Mouse (Mus musculus) neural tube, embryonic 15.5 days (tissue): ENCODE measurements around the gene Mamstr. TPM values are rescaled to one million over a fixed set of nuclear protein-coding genes. Genes with fewer than 3 reads are reported as not detected.

ENCODE experiments used
- ATAC-seq: fragments of 200-750 bp; cut with Nextera tagmentation; 2 replicates; pipeline ENCODE4 v1.8.0; 2017; ENCODE audit warnings: mild to moderate bottlenecking, moderate TSS enrichment, moderate library complexity; ENCODE audit not compliant: low FRiP score
- H3K27ac ChIP-seq: fragments of 300-500 bp; sonication (generic); replicated peaks from 2 replicates; pipeline ENCODE4 v1.5.1; 2015; ENCODE audit warnings: mild to moderate bottlenecking, inconsistent platforms
- H3K27me3 ChIP-seq: fragments of 300-500 bp; sonication (generic); replicated peaks from 2 replicates; pipeline ENCODE4 v1.6.1; 2015; ENCODE audit warnings: inconsistent platforms
- H3K36me3 ChIP-seq: fragments of 300-500 bp; sonication (generic); 2 replicates; pipeline ENCODE4 v1.6.1; 2015; ENCODE audit warnings: inconsistent platforms
- H3K4me1 ChIP-seq: fragments of 300-500 bp; sonication (generic); 2 replicates; pipeline ENCODE4 v1.6.1; 2015; ENCODE audit warnings: inconsistent platforms
- H3K4me2 ChIP-seq: fragments of 300-500 bp; sonication (generic); 2 replicates; pipeline ENCODE4 v1.6.1; 2015; ENCODE audit warnings: inconsistent platforms, mild to moderate bottlenecking, moderate library complexity
- H3K4me3 ChIP-seq: fragments of 300-500 bp; sonication (generic); replicated peaks from 2 replicates; pipeline ENCODE4 v1.5.1; 2015; ENCODE audit warnings: mild to moderate bottlenecking, inconsistent platforms
- H3K9ac ChIP-seq: fragments of 300-500 bp; sonication (generic); replicated peaks from 2 replicates; pipeline ENCODE4 v1.6.1; 2015; ENCODE audit warnings: mild to moderate bottlenecking, inconsistent platforms
- H3K9me3 ChIP-seq: fragments of 300-500 bp; sonication (generic); replicated peaks from 2 replicates; pipeline ENCODE4 v1.6.1; 2016; ENCODE audit warnings: inconsistent platforms
- WGBS: fragments of 180-500 bp; shearing (Covaris S2); methylation state at CpG from one replicate; pipeline ENCODE4 v1.1.7; 2015; ENCODE audit warnings: mixed read lengths; 5-methylcytosine and 5-hydroxymethylcytosine counted together
- polyA plus RNA-seq: library from polyadenylated mRNA; unstranded; fragments of >200 nt; fragmentation: Nextera tagmentation; extraction: Ambion mirVana; gene quantifications from 2 replicates; pipeline ENCODE4 v1.2.1, GENCODE M21; 2015

The Mamstr gene
- 4.5 and 5.6 TPM in 2 replicates for polyA plus RNA-seq

DNA sequence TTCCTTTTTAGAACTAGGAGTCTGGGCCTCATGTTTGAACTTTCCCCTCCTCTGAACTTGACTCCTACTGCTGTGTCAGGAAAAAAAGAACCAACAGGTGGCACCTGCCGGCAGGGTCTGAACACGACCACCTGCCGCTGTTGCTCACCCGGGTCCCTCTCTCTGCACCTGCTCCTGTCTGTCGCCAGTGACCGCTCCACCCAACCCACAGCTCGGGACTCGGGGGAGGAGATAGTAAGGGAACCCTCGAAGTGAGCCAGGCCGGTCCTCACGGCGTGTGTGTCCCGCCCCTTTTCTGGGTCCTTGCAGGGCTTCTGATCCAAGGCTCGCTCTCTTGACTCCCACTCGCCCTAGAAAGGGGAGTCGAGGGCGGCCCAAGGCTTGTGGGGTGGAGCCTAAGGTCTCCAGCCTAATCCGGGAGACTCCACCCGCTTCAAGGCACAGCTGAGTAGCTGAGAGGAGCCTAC lies at the start of gene Mamstr:
Gene Mamstr, plus strand, starts transcription at position 417 of the 467 bp plus-strand sequence.
- H3K4me3 ChIP-seq: no peak within 1 kb of the TSS
- WGBS: 26% methylated on average over 19 of the region's 19 CpGs

DNA sequence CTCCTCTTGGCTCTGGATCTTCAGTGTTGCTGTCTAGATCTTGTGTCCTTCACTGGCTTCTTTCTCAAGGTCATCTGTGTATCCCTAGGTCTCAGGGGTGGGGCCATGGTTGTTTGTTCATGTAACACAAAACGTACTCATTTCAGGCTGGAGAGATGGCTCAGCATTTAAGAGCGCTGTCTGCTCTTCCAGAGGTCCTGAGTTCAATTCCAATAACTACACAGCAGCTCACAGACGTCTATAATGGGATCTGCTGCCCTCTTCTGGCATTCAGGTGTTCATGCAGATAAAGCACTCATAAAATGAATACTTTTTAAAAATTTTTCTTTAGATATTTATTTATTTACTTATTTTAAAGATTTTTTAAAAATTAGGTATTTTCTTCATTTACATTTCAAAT lies 48.9 kb upstream of the Mamstr start:
- Histone ChIP-seq H3K9me3 (no peaks in the 10 kb centered on the region), H3K4me2 (no peak overlapping the region), H3K27ac (no peak overlapping the region), H3K36me3 (peaks cover 3% of the 10 kb centered on the region; the same call in 1 of the 2 replicates), H3K4me1 (peaks cover 13% of the 10 kb centered on the region), H3K9ac (no peak overlapping the region), H3K4me3 (no peak overlapping the region), H3K27me3 (no peaks in the 10 kb centered on the region)
- ATAC-seq: no peak
- WGBS: 66% methylated on average over 3 of the region's 3 CpGs

More for the DNA sequence above, at the start of gene Mamstr:
- Histone ChIP-seq H3K36me3 (peaks cover 12% of the 10 kb centered on the region; the same call in 1 of the 2 replicates), H3K27ac (peak within 1 kb of the TSS; percentile 3), H3K9me3 (no peaks in the 10 kb centered on the region), H3K9ac (no peak within 1 kb of the TSS), H3K27me3 (no peaks in the 10 kb centered on the region), H3K4me1 (peaks cover 42% of the 10 kb centered on the region), H3K4me2 (no peak within 1 kb of the TSS)
- ATAC-seq: no peak

DNA sequence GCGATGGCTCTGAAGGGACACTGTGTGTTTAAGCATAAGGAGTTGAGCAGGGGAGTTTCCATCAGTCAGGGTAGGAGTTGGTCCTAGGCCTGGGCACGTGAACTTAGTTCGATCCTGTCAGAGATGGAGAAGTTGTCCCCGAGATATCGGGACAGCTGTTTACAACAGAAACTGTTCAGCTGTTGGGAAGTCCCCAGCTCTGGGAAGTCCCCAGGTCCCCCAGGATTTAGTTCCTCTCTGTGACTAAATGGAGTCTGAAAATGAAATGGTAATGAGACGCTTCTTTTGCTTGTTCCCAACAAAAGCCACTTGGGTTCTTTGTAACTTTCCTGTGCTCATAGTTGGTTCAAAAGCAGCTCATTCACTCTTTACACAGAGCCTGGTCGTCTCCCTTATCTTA lies 47.9 kb upstream of the Mamstr start:
- no peak overlapping the region for H3K27ac ChIP-seq
- H3K9me3 ChIP-seq: no peaks in the 10 kb centered on the region
- no peak overlapping the region for H3K4me3 ChIP-seq
- ATAC-seq: no peak
- no peaks in the 10 kb centered on the region for H3K27me3 ChIP-seq
- no peaks in the 10 kb centered on the region for H3K36me3 ChIP-seq
- H3K4me2 ChIP-seq: no peak overlapping the region
- 80% methylated on average over 7 of the region's 7 CpGs for WGBS
- peaks cover 13% of the 10 kb centered on the region for H3K4me1 ChIP-seq
- H3K9ac ChIP-seq: no peak overlapping the region

DNA sequence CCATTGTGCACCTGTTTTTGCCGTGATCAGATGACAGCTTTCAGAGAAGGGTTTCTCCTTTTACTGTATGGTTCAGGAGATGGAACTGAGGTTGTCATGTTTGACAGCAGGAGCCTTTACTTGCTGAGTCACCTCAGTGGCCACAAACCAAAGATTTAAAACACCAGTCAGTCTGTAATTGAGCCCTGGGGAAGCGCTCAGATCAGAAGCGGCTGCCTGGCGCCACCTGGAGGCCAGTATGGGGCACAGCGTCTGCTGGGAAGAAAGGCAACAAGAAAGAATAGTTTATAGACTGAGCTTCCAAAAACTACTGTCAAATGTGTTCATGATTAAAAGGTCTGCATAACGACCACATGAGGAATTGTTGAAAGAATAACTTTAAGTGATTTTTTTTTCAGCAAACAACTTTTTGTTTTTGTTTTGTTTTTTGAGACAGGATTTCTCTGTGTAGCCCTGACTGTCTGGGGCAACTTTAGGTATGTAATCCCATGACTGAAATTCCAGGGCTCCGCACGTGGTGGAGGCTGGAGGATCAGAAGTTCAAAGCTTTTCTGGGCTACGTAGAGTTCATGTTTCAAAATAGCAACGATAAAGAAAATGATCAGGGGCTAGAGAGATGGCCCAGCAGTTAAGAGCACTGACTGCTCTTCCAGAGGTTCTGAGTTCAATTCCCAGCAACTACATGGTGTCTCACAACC lies 46.5 kb upstream of the Mamstr start:
- Histone ChIP-seq H3K27me3 (no peaks in the 10 kb centered on the region), H3K4me1 (peaks cover 11% of the 10 kb centered on the region), H3K27ac (no peak overlapping the region), H3K9ac (no peak overlapping the region), H3K4me3 (no peak overlapping the region), H3K36me3 (no peaks in the 10 kb centered on the region), H3K4me2 (no peak overlapping the region), H3K9me3 (no peaks in the 10 kb centered on the region)
- ATAC-seq: no peak
- WGBS: 29% methylated on average over 10 of the region's 10 CpGs

DNA sequence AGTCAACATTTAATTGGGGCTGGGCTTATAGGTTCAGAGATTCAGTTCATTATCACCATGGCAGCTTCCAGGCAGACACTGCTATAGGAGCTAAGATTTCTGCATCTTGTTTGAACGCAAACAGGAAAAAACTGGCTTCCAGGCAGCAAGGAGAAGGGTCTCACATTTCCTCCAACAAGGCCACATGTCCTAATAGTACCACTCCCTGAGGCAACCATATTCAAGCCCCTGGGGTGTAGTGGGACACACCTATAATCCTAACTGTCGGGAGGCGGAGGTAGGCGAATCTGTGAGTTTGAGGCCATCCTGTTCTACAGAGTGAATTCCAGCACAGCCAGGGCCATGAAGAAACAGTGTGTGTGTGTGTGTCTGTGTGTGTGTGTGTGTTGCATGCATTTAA lies 44.6 kb upstream of the Mamstr start:
- no peak overlapping the region for H3K27ac ChIP-seq
- no peaks in the 10 kb centered on the region for H3K4me1 ChIP-seq
- no peak overlapping the region for H3K4me2 ChIP-seq
- no peaks in the 10 kb centered on the region for H3K36me3 ChIP-seq
- H3K9ac ChIP-seq: no peak overlapping the region
- no peaks in the 10 kb centered on the region for H3K27me3 ChIP-seq
- ATAC-seq: no peak
- WGBS: 89% methylated on average over 4 of the region's 4 CpGs
- no peak overlapping the region for H3K4me3 ChIP-seq
- no peaks in the 10 kb centered on the region for H3K9me3 ChIP-seq

DNA sequence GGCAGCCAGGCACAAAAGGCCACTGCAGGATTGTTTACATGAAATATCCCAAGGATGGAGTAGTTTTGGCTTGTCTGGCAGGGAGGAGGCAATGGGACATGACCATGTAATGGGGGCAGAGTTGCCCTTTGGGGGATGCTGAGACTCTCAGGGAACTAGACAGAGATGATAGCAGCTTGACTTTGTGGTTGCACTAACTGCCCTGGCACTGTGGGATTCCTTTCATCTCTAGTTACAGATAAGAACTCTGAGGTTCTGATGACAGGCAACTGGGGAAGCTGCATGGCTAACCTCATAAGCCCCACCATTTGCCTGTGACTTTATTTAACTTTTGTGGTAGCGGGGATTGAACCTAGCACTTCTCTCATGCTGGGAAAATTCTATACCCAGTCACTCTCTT lies 43.7 kb upstream of the Mamstr start:
- no peaks in the 10 kb centered on the region for H3K9me3 ChIP-seq
- H3K4me3 ChIP-seq: no peak overlapping the region
- H3K27ac ChIP-seq: no peak overlapping the region
- WGBS: 88% methylated on average over 1 of the region's 1 CpGs
- H3K9ac ChIP-seq: no peak overlapping the region
- H3K36me3 ChIP-seq: no peaks in the 10 kb centered on the region
- no peaks in the 10 kb centered on the region for H3K4me1 ChIP-seq
- no peak overlapping the region for H3K4me2 ChIP-seq
- no peak for ATAC-seq
- no peaks in the 10 kb centered on the region for H3K27me3 ChIP-seq

DNA sequence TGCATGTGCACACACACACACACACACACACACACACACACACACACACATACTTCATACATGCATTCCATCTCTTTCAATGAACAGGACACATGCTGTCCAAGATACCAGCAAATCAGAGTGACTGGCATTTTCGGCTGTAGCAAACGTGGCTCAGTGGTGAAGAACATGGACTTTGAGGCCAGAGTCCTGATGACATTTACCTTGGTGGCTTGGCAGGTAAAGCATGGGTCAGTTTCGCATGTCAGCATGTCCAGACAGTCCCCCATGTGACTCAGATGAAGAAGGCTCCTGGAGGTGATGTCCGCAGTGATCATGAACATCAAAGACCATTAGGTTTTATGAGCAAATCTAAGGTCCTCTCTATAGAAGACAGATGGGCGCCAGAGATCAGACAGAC lies 42.8 kb upstream of the Mamstr start:
- no peaks in the 10 kb centered on the region for H3K4me1 ChIP-seq
- no peaks in the 10 kb centered on the region for H3K36me3 ChIP-seq
- 86% methylated on average over 5 of the region's 5 CpGs for WGBS
- H3K27me3 ChIP-seq: no peaks in the 10 kb centered on the region
- no peaks in the 10 kb centered on the region for H3K9me3 ChIP-seq
- H3K4me3 ChIP-seq: no peak overlapping the region
- H3K4me2 ChIP-seq: no peak overlapping the region
- no peak overlapping the region for H3K27ac ChIP-seq
- H3K9ac ChIP-seq: no peak overlapping the region
- ATAC-seq: no peak

DNA sequence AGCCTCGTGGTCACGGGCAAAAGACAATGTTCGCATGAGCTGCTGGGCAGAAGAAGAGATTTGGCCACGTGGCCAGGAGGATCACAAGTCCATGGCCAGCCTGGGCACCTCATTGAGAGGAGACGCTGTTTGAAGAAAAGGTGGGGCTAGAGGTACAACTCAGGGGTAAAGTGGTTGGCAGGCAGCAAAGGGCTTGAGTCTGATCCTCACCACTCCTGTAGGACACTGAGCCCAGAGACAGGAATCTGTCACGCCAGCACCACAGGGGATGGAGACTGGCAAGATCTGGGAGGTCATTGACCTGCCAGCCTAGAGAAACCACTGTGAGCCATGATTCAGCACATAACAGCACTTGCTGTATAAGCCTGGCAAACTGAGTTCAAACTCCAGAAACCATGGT lies 42.2 kb upstream of the Mamstr start:
- Histone ChIP-seq H3K9me3 (no peaks in the 10 kb centered on the region), H3K9ac (no peak overlapping the region), H3K4me1 (no peaks in the 10 kb centered on the region), H3K27me3 (no peaks in the 10 kb centered on the region), H3K4me2 (no peak overlapping the region), H3K4me3 (no peak overlapping the region), H3K27ac (no peak overlapping the region), H3K36me3 (no peaks in the 10 kb centered on the region)
- 92% methylated on average over 6 of the region's 6 CpGs for WGBS
- no peak for ATAC-seq

DNA sequence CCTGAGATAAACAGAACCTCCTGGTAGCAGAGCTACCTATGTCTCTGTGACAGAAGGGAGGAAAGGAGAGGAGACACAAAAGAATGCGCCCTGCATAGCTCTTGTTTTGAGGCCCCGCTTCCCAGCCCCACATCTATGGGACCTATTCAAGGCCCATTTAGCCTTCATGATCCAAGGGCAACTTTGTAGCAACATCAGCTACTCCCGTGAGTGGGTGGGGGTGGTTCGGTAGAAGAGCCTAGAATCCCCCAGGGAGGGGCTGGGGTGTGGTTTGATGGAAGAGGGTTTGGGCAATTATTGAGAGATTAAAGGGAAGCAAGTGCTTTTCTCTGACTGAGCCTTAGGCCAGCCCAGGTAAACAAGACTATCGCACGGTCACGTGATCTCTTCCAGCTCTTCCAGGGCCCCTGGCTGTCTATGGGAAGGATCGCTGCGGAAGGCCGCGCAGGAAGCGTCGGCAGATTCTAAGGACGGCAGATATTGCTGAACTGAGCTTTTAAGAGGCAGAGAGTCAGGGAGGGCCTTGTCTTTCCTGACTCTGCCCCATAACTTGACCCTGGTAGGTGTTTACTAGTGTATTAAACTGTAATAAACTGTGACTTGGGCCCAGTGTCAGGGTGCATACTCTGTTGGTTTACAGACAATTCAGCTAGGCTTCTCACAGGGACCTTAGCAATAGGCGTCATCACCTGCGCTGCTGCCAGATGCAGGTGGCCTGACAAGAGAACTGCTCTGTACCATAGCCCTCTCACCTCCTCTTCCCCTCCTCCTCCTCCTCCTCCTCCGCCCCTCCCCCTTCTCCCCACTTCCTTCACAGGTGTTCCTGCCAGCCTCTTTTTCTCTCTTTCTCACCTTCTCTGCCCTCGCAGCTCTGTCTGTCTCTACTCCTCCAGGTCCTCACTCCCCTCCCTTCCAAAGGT lies 40.6 kb upstream of the Mamstr start:
- 49% methylated on average over 18 of the region's 18 CpGs for WGBS
- no peak overlapping the region for H3K4me2 ChIP-seq

DNA sequence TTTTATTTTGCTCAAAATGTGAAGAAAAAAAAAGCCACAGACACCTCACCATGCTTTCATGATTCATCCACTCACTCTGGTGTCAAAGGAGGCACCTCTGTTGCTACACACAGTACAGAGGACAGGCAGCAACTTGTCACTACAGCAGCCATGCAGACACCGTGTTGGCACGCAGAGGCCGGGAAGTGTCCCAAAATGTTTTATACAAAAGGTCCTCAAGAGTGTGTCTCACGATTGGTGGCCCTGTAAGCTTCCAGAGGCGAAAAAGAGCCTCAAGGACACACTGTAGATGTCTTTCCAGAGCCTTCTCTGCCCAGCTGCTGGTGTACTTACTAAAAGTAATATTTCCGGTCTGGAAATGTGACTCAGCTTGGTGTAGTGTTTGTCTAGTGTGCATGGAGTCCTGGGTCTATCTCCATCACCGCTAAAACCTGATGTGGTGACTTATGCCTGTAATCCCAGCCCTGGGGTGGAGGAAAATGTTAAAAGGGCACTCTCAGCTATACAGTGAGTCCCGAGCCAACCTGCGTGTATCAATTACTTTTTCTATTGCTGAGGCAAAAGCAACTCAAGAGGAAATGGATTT lies 34.0 kb upstream of the Mamstr start:
- WGBS: 85% methylated on average over 9 of the region's 9 CpGs
- no peak for ATAC-seq
- H3K27me3 ChIP-seq: no peaks in the 10 kb centered on the region

More for the DNA sequence above, 40.6 kb upstream of the Mamstr start:
- Histone ChIP-seq H3K27me3 (no peaks in the 10 kb centered on the region), H3K36me3 (no peaks in the 10 kb centered on the region), H3K9ac (no peak overlapping the region), H3K9me3 (no peaks in the 10 kb centered on the region), H3K4me1 (no peaks in the 10 kb centered on the region), H3K4me3 (no peak overlapping the region), H3K27ac (no peak overlapping the region)
- ATAC-seq: no peak

DNA sequence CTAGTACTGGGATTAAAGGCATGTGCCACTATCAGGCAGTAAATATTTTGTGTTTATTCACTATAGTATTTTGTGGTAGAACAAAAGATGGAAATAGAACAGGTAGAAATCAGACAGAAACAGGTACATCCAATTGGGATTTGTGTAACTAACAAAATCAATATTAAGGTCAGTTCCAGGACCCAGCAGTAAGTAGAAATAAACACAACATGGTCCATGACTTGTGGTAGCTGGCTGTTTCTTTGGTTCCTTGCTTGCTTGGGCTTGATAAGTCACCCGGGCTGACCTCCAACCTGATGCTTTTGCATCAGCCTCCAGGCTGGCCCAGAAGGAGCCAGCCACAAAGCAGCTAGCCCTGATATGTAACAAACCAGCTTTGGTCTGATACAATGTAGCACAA lies 30.3 kb upstream of the Mamstr start:
- ATAC-seq: no peak
- WGBS: 70% methylated on average over 1 of the region's 1 CpGs
- Histone ChIP-seq H3K4me2 (no peak overlapping the region), H3K27ac (no peak overlapping the region), H3K27me3 (no peaks in the 10 kb centered on the region), H3K4me3 (no peak overlapping the region), H3K36me3 (no peaks in the 10 kb centered on the region), H3K4me1 (no peaks in the 10 kb centered on the region), H3K9me3 (no peaks in the 10 kb centered on the region), H3K9ac (no peak overlapping the region)

More for the DNA sequence above, 34.0 kb upstream of the Mamstr start:
- Histone ChIP-seq H3K9me3 (no peaks in the 10 kb centered on the region), H3K4me1 (no peaks in the 10 kb centered on the region), H3K4me2 (no peak overlapping the region), H3K36me3 (no peaks in the 10 kb centered on the region), H3K4me3 (no peak overlapping the region), H3K9ac (no peak overlapping the region), H3K27ac (no peak overlapping the region)
